Mouse (Mus musculus) forebrain, postnatal 0 days (tissue): ENCODE measurements around the gene Kdelr1. TPM values are rescaled to one million over a fixed set of nuclear protein-coding genes. Genes with fewer than 3 reads are reported as not detected.

Experiments
- ATAC-seq: fragments of 200-750 bp; cut with Nextera tagmentation; 2 replicates; pipeline ENCODE4 v1.8.0; 2017; ENCODE audit warnings: mild to moderate bottlenecking, moderate library complexity
- DNase-seq: peaks from one replicate; pipeline ENCODE4 v3.0.0-alpha.2; 2015
- H3K27ac ChIP-seq: fragments of 300-500 bp; sonication (generic); 2 replicates; pipeline ENCODE4 v1.5.1; 2014; ENCODE audit warnings: low read depth, mild to moderate bottlenecking, antibody characterized with exemption, low read length, moderate library complexity, mixed read lengths
- H3K27me3 ChIP-seq: fragments of 300-500 bp; sonication (generic); 2 replicates; pipeline ENCODE4 v1.6.1; 2014; ENCODE audit warnings: mild to moderate bottlenecking, low read length, mixed read lengths; ENCODE audit not compliant: insufficient read depth
- H3K36me3 ChIP-seq: fragments of 300-500 bp; sonication (generic); 2 replicates; pipeline ENCODE4 v1.6.1; 2014; ENCODE audit warnings: mild to moderate bottlenecking, moderate library complexity; ENCODE audit not compliant: insufficient read depth
- H3K4me1 ChIP-seq: fragments of 300-500 bp; sonication (generic); 2 replicates; pipeline ENCODE4 v1.6.1; 2014; ENCODE audit warnings: antibody characterized with exemption; ENCODE audit not compliant: insufficient read depth
- H3K4me2 ChIP-seq: fragments of 300-500 bp; sonication (generic); 2 replicates; pipeline ENCODE4 v1.6.1; 2014; ENCODE audit warnings: low read depth, mild to moderate bottlenecking, moderate library complexity
- H3K4me3 ChIP-seq: fragments of 300-500 bp; sonication (generic); 2 replicates; pipeline ENCODE4 v1.5.1; 2014; ENCODE audit warnings: low read depth, low read length, mixed read lengths
- H3K9ac ChIP-seq: fragments of 300-500 bp; sonication (generic); 2 replicates; pipeline ENCODE4 v1.6.1; 2014; ENCODE audit warnings: mild to moderate bottlenecking
- H3K9me3 ChIP-seq: fragments of 300-500 bp; sonication (generic); 2 replicates; pipeline ENCODE4 v1.6.1; 2016; ENCODE audit warnings: low read length
- CTCF ChIP-seq: sonication (generic); IDR thresholded peaks from 2 replicates; pipeline ENCODE4 v1.5.1; 2016; ENCODE audit warnings: antibody characterized with exemption, control low read depth, low read depth
- WGBS: fragments of 180-500 bp; shearing (Covaris S2); extraction: QIAGEN DNeasy Blood & Tissue Kit; methylation state at CpG from one replicate; pipeline ENCODE4 v1.1.7; 2014; 5-methylcytosine and 5-hydroxymethylcytosine counted together
- polyA plus RNA-seq: library from polyadenylated mRNA; unstranded; fragments of >200 nt; fragmentation: Nextera tagmentation; extraction: Ambion mirVana; gene quantifications from 2 replicates; pipeline ENCODE4 v1.2.1, GENCODE M21; 2015
- total RNA-seq: library from RNA; depleted of rRNA; stranded (reverse); fragments of >200 nt; gene quantifications from 2 replicates; pipeline ENCODE4 v1.2.3, GENCODE M21; 2014

Kdelr1 gene
- total and polyA plus RNA-seq, 2 experiments from 2014 or later, result 45.8 to 129 TPM

DNA sequence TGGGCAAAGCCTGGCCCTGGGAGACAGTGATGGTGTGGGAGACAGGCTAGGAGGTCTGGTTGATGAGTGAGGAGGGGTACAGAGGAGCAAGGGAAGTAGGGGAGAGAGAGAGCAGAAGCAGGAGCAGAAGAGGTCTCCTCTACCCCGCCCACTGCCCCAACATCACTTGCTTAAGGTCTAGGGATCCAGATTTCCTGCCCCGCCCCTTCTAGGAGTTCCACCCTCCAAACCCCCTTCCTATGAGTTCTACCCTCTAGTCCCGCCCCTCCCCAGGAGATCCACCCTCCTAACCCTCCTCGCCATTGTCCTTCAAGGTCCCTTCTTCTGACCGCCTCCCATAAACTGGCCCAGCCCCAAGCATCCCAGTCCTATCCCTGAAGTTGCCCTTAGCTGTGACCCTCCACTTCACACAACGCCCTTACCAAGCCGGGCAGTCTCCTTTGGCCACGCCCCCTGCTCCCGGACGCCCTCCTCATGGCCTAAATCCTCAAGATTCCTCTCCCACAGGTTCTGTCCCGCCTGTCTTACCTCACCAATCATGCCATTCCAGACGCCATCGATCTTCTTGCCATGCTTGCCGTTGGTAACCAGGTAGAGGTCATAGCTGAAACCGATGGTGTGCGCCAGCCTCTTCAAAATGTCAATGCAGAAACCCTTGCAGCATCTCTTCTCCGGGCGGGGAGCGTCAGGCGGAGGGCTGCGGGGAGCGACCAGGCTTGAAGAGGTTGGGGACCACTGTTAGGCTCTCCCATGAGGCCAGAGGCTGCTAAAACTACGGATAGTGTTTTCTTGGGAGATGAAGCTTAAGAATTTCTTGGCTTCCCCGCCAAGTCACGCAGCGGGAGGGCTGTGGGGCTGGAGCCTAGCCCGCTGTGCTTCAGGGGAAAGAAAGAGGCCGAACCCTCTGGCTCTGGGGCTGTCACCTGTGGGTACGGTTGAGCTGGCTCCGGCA lies 15.3 kb upstream of the Kdelr1 start:
- no peak overlapping the region for H3K27ac ChIP-seq

DNA sequence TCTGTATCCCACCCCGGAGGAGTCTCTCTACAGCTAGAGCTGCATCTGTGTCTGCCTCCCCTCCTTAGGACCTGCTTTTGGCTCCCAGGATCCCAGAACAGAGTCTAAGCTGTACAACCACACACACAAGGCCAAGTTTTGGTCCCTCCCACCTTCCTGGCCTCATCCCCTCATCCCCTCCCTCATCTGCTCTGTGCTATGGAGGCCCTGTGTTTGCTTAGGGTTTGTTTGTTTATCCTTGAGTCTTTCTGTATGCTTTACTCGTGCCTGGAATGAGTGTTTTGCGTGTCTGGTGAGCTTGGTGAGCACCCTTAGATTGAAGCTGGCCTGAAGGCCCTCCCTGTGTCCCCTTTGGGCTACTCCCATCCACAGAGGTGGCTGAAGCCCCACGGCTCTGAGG lies 13.6 kb upstream of the Kdelr1 start:
- H3K27ac ChIP-seq, result no peak overlapping the region
- no peaks in the 10 kb centered on the region; the same call in none of the 2 replicates for H3K27me3 ChIP-seq
- H3K4me2 ChIP-seq, result no peak overlapping the region
- 75% methylated on average over 4 of the region's 4 CpGs for WGBS
- no peaks in the 10 kb centered on the region for H3K36me3 ChIP-seq
- H3K4me3 ChIP-seq, result no peak overlapping the region
- no peak for TF ChIP-seq CTCF
- no peak overlapping the region for H3K9ac ChIP-seq
- H3K4me1 ChIP-seq, result peaks cover 5% of the 10 kb centered on the region; the same call in 1 of the 2 replicates
- DNase-seq, result no peak
- no peaks in the 10 kb centered on the region for H3K9me3 ChIP-seq
- ATAC-seq, result no peak

More for the DNA sequence above, 15.3 kb upstream of the Kdelr1 start:
- peak overlapping the region; percentile 35 for H3K4me3 ChIP-seq
- no peaks in the 10 kb centered on the region; the same call in none of the 2 replicates for H3K27me3 ChIP-seq
- no peak for TF ChIP-seq CTCF
- peak overlapping the region; percentile 53 for H3K4me2 ChIP-seq
- H3K4me1 ChIP-seq, result peaks cover 5% of the 10 kb centered on the region; the same call in 1 of the 2 replicates
- 9% methylated on average over 30 of the region's 30 CpGs for WGBS
- ATAC-seq, result peak; percentile 39; the same call in 1 of the 2 replicates
- H3K9ac ChIP-seq, result peak overlapping the region; percentile 45
- no peaks in the 10 kb centered on the region; the same call in 1 of the 2 replicates for H3K36me3 ChIP-seq
- no peaks in the 10 kb centered on the region for H3K9me3 ChIP-seq
- peak; percentile 49 for DNase-seq

DNA sequence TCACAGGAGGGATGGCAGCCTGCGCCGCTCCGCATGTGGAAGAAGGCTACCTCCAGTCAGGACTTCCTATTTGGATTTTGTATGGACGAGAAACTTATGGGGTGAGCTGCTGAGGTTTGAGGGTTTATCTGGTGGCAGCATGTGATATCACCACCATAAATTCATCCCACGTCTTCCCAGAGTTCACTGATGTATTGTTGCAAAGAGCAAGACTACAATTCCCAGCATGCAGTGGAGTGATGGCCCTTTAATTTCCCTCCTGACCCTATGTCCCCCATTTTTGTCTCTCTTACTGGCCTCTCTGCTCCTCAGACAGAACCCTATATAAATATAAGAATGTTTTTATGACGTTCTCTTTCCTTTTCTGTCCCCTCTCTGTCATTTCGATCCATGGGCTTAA lies 9.8 kb upstream of the Kdelr1 start:
- H3K9me3 ChIP-seq, result no peaks in the 10 kb centered on the region
- H3K4me3 ChIP-seq, result no peak overlapping the region
- ATAC-seq (no peak), DNase-seq (no peak)
- peaks cover 7% of the 10 kb centered on the region for H3K4me1 ChIP-seq
- no peak overlapping the region for H3K4me2 ChIP-seq
- no peak overlapping the region for H3K27ac ChIP-seq
- no peaks in the 10 kb centered on the region; the same call in 1 of the 2 replicates for H3K27me3 ChIP-seq
- TF ChIP-seq CTCF, result no peak
- H3K9ac ChIP-seq, result no peak overlapping the region
- WGBS, result 85% methylated on average over 7 of the region's 7 CpGs
- H3K36me3 ChIP-seq, result no peaks in the 10 kb centered on the region

DNA sequence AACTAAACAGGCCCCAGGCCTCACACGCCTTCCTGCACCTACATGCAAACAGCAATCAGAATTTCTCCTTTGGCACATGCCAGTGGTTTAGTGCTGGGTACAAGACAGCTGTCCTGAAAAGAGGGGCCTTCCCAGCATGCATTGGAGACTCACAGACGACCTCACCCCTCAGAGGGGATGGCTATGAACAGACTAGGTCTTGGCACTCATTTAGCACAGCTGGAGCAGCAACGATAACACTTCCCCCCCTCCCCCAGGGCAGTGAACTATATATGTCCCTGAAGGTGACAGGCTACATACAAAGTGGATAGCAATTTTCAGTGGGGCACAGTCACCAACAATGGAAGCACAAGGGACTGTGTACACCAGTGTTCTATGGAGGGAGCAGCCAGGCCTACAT lies 8.1 kb upstream of the Kdelr1 start:
- Histone ChIP-seq H3K4me3 (no peak overlapping the region), H3K27me3 (no peaks in the 10 kb centered on the region; the same call in 1 of the 2 replicates), H3K4me2 (no peak overlapping the region), H3K27ac (no peak overlapping the region), H3K4me1 (peaks cover 17% of the 10 kb centered on the region), H3K9ac (no peak overlapping the region), H3K36me3 (no peaks in the 10 kb centered on the region), H3K9me3 (no peaks in the 10 kb centered on the region)
- ATAC-seq (no peak), DNase-seq (no peak)
- 70% methylated on average over 3 of the region's 3 CpGs for WGBS
- TF ChIP-seq CTCF, result no peak

DNA sequence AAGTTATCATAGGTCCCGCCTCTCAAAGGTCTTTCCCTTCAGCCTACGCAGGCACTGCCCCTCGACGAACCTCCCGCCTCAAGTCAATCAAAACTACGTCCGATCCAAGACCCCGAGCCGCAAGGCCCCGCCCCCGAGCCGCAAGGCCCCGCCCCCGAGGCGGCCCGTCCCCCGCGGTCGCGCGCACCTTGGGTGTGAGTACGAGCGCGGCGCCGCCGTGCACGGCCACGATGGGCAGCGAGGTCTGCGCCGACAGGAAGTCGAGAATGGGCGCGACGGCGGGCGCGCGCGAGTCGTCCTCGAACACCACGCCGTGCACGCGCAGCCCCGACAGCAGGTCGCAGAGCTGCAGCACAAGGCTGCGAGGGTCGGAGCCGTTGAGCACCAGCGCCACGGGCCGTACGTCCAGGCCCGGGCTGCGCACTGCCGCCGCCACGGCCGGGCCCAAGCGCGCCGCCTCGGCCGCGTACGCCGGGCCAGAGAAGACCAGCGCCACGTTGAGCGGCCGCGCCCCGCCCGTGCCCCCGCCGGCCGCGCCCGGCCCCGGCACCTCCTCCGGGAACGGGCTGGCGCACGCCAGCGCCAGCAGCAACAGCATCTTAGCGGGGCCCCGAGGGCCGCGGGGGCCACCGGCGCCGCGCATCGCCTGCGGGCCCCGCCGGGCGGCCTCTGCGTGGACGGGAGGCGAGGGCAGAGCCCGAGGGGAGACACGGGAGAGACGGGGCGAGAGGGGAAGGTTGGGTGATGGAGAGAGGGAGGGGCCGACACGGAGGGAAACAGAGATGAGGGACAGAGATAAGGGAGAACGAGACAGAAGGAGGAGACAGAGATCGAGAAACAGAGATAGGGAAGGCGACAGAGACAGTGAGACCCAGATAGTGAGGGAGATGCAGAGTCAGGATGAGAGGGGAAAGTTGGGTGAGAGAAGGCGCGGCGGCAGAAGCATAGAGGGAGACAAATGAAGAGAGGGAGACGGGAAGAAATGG lies 6.4 kb upstream of the Kdelr1 start:
- H3K4me3 ChIP-seq, result peak overlapping the region; percentile 81
- TF ChIP-seq CTCF, result no peak
- H3K36me3 ChIP-seq, result no peaks in the 10 kb centered on the region
- peak overlapping the region; percentile 75 for H3K9ac ChIP-seq
- no peaks in the 10 kb centered on the region; the same call in 1 of the 2 replicates for H3K27me3 ChIP-seq
- DNase-seq (peak; percentile 96), ATAC-seq (peak; percentile 84)
- 2% methylated on average over 100 of the region's 117 CpGs for WGBS
- peak overlapping the region; percentile 79 for H3K27ac ChIP-seq
- H3K9me3 ChIP-seq, result no peaks in the 10 kb centered on the region
- H3K4me1 ChIP-seq, result peaks cover 25% of the 10 kb centered on the region
- H3K4me2 ChIP-seq, result peak overlapping the region; percentile 85

DNA sequence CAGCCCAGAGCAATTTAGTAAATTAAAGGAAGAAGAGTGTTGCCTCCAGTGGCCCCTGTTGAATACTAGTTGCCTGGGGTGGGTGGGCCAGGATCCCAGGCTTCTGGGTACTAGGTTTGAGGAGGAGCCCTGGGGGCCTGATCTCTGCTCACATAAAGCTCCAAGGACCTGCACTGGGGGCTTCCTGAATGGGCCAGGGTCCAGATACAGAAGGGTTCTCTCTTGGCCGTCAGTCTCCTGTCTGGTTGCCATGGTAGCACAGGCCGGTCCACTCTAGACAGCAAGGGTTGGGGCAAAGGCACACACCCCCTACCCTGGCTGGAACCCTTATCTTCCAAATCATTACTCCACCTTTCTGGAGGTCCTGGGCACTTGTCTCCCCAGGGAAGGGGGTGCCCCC lies 4.7 kb upstream of the Kdelr1 start:
- Histone ChIP-seq H3K27ac (0 out of 2 replicates have a peak overlapping the region, but pooled peaks have one; percentile 21), H3K9me3 (no peaks in the 10 kb centered on the region), H3K4me2 (peak overlapping the region; percentile 85), H3K4me1 (peaks cover 25% of the 10 kb centered on the region), H3K9ac (0 out of 2 replicates have a peak overlapping the region, but pooled peaks have one; percentile 4), H3K27me3 (no peaks in the 10 kb centered on the region; the same call in 1 of the 2 replicates), H3K36me3 (no peaks in the 10 kb centered on the region), H3K4me3 (no peak overlapping the region)
- DNase-seq, result no peak
- TF ChIP-seq CTCF, result no peak
- 23% methylated on average over 2 of the region's 2 CpGs for WGBS
- no peak for ATAC-seq
